Mouse (Mus musculus) lung, embryonic 15.5 days (tissue): Measurements from ENCODE around the gene Rab5a. TPM values are rescaled to one million over a fixed set of nuclear protein-coding genes. Genes with fewer than 3 reads are reported as not detected.

ENCODE experiments used
- ATAC-seq: fragments of 200-750 bp; cut with Nextera tagmentation; 2 replicates; pipeline ENCODE4 v1.8.0; 2017; ENCODE audit warnings: moderate number of reproducible peaks, borderline replicate concordance; ENCODE audit not compliant: low FRiP score, low TSS enrichment; ENCODE audit errors: extremely low read depth
- H3K27ac ChIP-seq: fragments of 300-500 bp; sonication (generic); 2 replicates; pipeline ENCODE4 v1.5.1; 2015; ENCODE audit warnings: moderate library complexity, mild to moderate bottlenecking, inconsistent platforms
- H3K27me3 ChIP-seq: fragments of 300-500 bp; sonication (generic); 2 replicates; pipeline ENCODE4 v1.6.1; 2015; ENCODE audit warnings: inconsistent platforms
- H3K36me3 ChIP-seq: fragments of 300-500 bp; sonication (generic); 2 replicates; pipeline ENCODE4 v1.6.1; 2015; ENCODE audit warnings: inconsistent platforms
- H3K4me1 ChIP-seq: fragments of 300-500 bp; sonication (generic); 2 replicates; pipeline ENCODE4 v1.6.1; 2015; ENCODE audit warnings: inconsistent platforms
- H3K4me2 ChIP-seq: fragments of 300-500 bp; sonication (generic); 2 replicates; pipeline ENCODE4 v1.6.1; 2015; ENCODE audit warnings: inconsistent platforms, mild to moderate bottlenecking, moderate library complexity
- H3K4me3 ChIP-seq: fragments of 300-500 bp; sonication (generic); 2 replicates; pipeline ENCODE4 v1.5.1; 2015; ENCODE audit warnings: mild to moderate bottlenecking, inconsistent platforms
- H3K9ac ChIP-seq: fragments of 300-500 bp; sonication (generic); 2 replicates; pipeline ENCODE4 v1.6.1; 2015; ENCODE audit warnings: inconsistent platforms
- H3K9me3 ChIP-seq: fragments of 300-500 bp; sonication (generic); 2 replicates; pipeline ENCODE4 v1.6.1; 2016; ENCODE audit warnings: inconsistent platforms
- WGBS: fragments of 180-500 bp; shearing (Covaris S2); methylation state at CpG from one replicate; pipeline ENCODE4 v1.1.7; 2015; 5-methylcytosine and 5-hydroxymethylcytosine counted together
- polyA plus RNA-seq: library from polyadenylated mRNA; unstranded; fragments of >200 nt; fragmentation: Nextera tagmentation; extraction: Ambion mirVana; gene quantifications from 2 replicates; pipeline ENCODE4 v1.2.1, GENCODE M21; 2015

Gene Rab5a
- polyA plus RNA-seq, 1 experiment from 2014 or later, result 83.7 TPM

DNA sequence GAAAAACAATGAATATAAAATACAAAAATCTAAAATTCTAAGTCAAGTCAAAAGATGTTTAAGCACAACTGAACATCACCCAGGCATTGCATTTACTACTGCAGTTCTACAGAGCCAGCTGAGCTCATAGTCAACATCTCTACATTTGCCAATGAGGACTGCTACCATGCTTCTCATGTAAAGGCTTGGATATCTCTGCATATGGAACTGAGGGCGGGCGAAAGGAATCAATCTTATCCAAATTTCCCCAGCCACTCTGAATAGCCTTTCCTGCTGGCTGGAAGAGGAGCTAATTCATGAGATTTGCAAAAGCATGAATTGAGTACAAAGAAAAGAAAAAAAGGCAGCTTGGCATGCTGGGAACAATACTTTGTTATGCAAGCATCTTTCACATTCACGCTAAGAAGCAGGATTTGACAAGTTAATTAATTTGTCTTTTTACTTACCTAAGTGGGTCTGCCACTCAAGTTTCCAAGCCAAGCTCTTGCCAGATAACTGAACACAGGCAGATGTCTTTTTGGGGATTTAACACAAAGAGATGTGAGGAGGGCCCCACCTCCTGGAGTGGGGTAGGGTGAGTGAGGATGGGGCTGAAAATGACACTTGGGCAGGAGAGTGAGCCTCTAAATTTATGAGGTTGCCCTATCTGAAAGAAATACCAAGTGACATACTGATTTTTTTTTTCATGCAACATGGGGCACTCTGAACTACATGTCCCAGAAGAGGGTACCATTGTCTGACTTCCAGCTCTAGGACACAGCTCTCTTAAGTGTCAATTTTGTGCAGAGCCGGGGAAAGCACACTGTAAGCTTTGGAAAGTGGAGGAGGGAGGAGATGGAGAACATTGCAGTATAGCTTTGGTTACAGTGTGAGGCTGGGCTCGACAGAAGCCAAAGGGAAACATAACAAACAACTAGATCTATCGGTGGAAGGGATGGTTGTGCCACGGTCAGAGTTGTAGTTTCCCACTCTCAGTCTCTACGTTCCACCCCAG, 72.6 kb downstream of the Rab5a start:
- H3K36me3 ChIP-seq, result no peaks in the 10 kb centered on the region
- no peak for ATAC-seq
- no peaks in the 10 kb centered on the region for H3K27me3 ChIP-seq
- no peak overlapping the region for H3K9ac ChIP-seq
- H3K4me2 ChIP-seq, result no peak overlapping the region
- no peaks in the 10 kb centered on the region for H3K9me3 ChIP-seq
- WGBS, result 68% methylated on average over 8 of the region's 8 CpGs
- no peak overlapping the region for H3K4me3 ChIP-seq
- no peaks in the 10 kb centered on the region for H3K4me1 ChIP-seq
- no peak overlapping the region for H3K27ac ChIP-seq

GRCm38 (mm10) chr17:53554088-53554487, 75.1 kb downstream of the Rab5a start:
- Histone ChIP-seq H3K9ac (no peak overlapping the region), H3K4me3 (no peak overlapping the region), H3K36me3 (no peaks in the 10 kb centered on the region), H3K27ac (no peak overlapping the region), H3K4me1 (no peaks in the 10 kb centered on the region), H3K27me3 (no peaks in the 10 kb centered on the region), H3K9me3 (no peaks in the 10 kb centered on the region), H3K4me2 (no peak overlapping the region)
- ATAC-seq, result no peak
- WGBS, result 63% methylated on average over 4 of the region's 4 CpGs

DNA sequence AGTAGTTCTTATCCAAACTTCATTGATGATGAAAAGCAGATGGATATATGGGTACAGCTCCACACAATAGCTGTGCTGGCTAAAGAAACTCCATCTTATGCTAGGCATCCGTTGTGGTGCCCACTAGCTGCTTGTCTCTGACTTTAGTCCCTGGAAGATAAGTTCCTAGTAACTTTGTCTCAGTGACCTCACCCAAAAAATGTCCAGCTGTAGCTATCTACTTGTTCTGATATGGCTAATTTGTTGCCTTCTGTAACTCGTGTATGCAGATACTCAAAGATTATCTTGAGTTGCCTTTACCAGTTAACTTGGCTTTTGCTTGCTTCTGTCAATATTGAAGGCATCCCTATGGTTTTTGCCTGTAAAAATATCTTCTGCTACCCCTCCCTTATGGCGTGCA, 75.8 kb downstream of the Rab5a start:
- H3K4me2 ChIP-seq, result no peak overlapping the region
- no peaks in the 10 kb centered on the region for H3K9me3 ChIP-seq
- no peaks in the 10 kb centered on the region for H3K36me3 ChIP-seq
- 65% methylated on average over 3 of the region's 3 CpGs for WGBS
- H3K4me3 ChIP-seq, result no peak overlapping the region
- no peak for ATAC-seq
- H3K27ac ChIP-seq, result no peak overlapping the region
- H3K27me3 ChIP-seq, result no peaks in the 10 kb centered on the region
- no peak overlapping the region for H3K9ac ChIP-seq
- H3K4me1 ChIP-seq, result no peaks in the 10 kb centered on the region

Other genes starting within 250 kb of the Rab5a start
- gene Efhb, start 15.9 kb upstream of the Rab5a start, polyA plus RNA-seq, result 0.64 and 0.89 TPM in 2 replicates
- gene Pp2d1, start 60.2 kb downstream of the Rab5a start, polyA plus RNA-seq, result 0.24 and 0.26 TPM in 2 replicates
- gene Kat2b, start 87.6 kb downstream of the Rab5a start, polyA plus RNA-seq, result 5.6 and 6.4 TPM in 2 replicates
- 37.6 and 38.2 TPM in 2 replicates for gene Sgo1, start 210.1 kb downstream of the Rab5a start, polyA plus RNA-seq